Mouse (Mus musculus): ENCODE results near the gene Mmp12. TPM values are rescaled to one million over a fixed set of nuclear protein-coding genes. Genes with fewer than 3 reads are reported as not detected.

The Mmp12 gene
- polyA plus RNA-seq (2015; fragmentation: Illumina TruSeq; extraction: RNeasy Lipid Tissue Mini Kit (QIAGEN cat#74804); ENCODE audit: insufficient read depth, low read depth, low replicate concordance): not detected

GRCm38 (mm10) chr9:7344107-7344506 is at the start of gene Mmp12:
Gene Mmp12, plus strand, starts transcription at chr9:7344381.

DNA sequence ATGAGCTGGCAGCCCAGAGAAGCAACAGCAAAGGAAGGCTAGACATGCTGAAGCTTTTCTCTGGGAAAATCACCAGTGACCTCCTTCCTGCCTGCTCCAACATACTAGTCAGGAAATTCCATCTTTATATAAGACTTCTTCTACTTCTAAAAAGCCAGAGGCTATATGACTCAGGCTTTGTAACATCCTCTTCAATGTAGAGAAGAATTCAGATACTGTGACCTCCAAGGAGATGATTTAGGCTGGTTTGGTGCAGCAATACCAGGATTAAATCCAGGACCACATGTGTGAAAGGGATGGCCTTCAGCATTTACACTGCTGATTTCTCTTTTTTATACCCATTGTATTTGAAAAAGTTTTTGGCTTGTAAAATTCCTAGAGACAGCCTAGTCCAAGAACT is 43.8 kb downstream of the Mmp12 start, which contains the start of gene Mmp1b:
Gene Mmp1b, minus strand, starts transcription at position 101 of the 400 bp plus-strand sequence.

Other genes with a start within 250 kb of the Mmp12 start
- gene Dync2h1, start 159.9 kb upstream of the Mmp12 start, polyA plus RNA-seq (2015; fragmentation: Illumina TruSeq; extraction: RNeasy Lipid Tissue Mini Kit (QIAGEN cat#74804); ENCODE audit: insufficient read depth, low read depth, low replicate concordance): 3.0 TPM
- 22.0 TPM for gene Dcun1d5, start 159.9 kb upstream of the Mmp12 start, polyA plus RNA-seq (2015; fragmentation: Illumina TruSeq; extraction: RNeasy Lipid Tissue Mini Kit (QIAGEN cat#74804); ENCODE audit: insufficient read depth, low read depth, low replicate concordance)
- not detected for gene Mmp13, start 71.9 kb upstream of the Mmp12 start, polyA plus RNA-seq (2015; fragmentation: Illumina TruSeq; extraction: RNeasy Lipid Tissue Mini Kit (QIAGEN cat#74804); ENCODE audit: insufficient read depth, low read depth, low replicate concordance)
- gene Mmp1b, start 43.7 kb downstream of the Mmp12 start, polyA plus RNA-seq (2015; fragmentation: Illumina TruSeq; extraction: RNeasy Lipid Tissue Mini Kit (QIAGEN cat#74804); ENCODE audit: insufficient read depth, low read depth, low replicate concordance): not detected
- 3.4 TPM for gene Mmp3, start 101.4 kb downstream of the Mmp12 start, polyA plus RNA-seq (2015; fragmentation: Illumina TruSeq; extraction: RNeasy Lipid Tissue Mini Kit (QIAGEN cat#74804); ENCODE audit: insufficient read depth, low read depth, low replicate concordance)
- not detected for gene Mmp10, start 158.0 kb downstream of the Mmp12 start, polyA plus RNA-seq (2015; fragmentation: Illumina TruSeq; extraction: RNeasy Lipid Tissue Mini Kit (QIAGEN cat#74804); ENCODE audit: insufficient read depth, low read depth, low replicate concordance)
- not detected for gene Mmp8, start 214.1 kb downstream of the Mmp12 start, polyA plus RNA-seq (2015; fragmentation: Illumina TruSeq; extraction: RNeasy Lipid Tissue Mini Kit (QIAGEN cat#74804); ENCODE audit: insufficient read depth, low read depth, low replicate concordance)
- not detected for gene Mmp27, start 227.0 kb downstream of the Mmp12 start, polyA plus RNA-seq (2015; fragmentation: Illumina TruSeq; extraction: RNeasy Lipid Tissue Mini Kit (QIAGEN cat#74804); ENCODE audit: insufficient read depth, low read depth, low replicate concordance)

All from pancreas, adult 10 weeks (tissue).